Mouse (Mus musculus): ENCODE results near the gene Ago4.
A peak's percentile ranks its signal among the peaks of the same experiment; 100 is the strongest.

Gene Ago4

DNA sequence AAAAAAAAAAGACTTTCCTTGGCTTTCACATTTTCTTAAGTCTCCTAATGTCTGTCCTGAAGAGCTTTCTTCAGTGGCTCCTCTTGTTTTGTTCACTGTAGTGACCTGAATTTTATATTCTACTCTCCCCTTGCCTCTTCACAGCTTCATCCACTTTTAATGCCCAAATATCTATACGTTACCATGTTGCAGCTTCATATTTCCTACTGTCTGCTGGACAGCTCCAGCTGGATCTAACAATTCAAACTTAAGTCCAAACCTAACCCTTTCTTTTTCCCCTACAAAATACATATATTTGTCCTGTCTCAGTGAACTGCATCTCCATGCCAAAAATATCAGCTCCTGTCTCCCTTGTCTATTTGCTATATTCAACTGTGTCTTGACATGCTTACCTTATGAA lies 63.9 kb downstream of the Ago4 start:
- DNase-seq (ENCODE audit: low spot score in 2 of 2): no peak

DNA sequence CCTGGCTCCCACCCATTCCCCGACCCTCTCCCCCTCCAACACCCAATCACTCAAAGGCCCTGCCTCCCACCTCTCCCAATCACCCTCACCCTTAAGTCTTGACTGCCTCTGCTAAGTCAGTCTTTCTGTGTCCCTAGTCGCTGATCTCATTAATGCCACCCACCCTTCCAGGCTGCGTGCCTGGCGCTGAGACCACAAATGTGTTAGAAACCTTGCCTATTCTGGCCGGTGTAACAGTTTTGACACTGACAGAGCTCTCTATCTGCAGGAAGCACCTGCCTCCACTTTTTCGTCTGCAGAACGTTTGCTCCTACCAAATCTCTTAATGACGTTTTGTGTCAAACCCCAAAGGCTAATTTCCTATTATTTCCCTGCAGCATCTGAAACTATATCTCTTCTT lies 64.3 kb downstream of the Ago4 start:
- no peak for DNase-seq (ENCODE audit: low spot score in 2 of 2)

DNA sequence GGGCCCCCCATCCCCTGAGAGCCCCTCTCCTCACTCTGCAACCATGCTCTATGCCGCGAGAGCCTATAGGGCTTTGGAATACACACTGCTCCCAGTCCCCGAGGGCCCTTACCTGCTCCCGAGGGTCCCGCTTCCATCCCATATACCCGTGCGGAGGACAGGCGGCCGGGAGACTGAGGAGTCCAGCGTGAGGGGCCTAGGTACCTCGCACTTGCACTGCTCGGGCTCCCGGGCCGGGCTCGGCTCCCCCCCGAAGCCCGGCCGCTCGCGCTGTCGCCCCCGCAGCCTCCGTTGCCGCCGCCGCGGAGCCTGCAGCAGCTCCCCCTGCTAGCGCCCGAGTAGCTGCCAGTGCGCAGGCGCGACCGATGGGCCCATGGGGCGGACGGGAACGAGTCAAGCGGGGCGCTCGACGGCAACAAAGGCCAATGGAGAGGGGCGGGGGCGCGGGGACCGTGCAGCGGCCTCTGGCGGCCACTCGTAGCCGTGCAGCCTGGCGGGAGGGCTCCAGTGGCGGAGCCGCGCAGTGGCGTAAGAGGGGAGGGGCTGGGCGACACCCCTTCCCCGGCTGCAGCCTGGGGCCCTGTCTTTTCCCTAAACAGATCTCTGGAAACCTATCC lies 64.9 kb downstream of the Ago4 start, which contains the start of gene Ago1:
Gene Ago1 (minus strand): TSS at position 299 of the 617 bp plus-strand sequence.
- DNase-seq (ENCODE audit: low spot score in 2 of 2): peak; percentile 92 to 94

DNA sequence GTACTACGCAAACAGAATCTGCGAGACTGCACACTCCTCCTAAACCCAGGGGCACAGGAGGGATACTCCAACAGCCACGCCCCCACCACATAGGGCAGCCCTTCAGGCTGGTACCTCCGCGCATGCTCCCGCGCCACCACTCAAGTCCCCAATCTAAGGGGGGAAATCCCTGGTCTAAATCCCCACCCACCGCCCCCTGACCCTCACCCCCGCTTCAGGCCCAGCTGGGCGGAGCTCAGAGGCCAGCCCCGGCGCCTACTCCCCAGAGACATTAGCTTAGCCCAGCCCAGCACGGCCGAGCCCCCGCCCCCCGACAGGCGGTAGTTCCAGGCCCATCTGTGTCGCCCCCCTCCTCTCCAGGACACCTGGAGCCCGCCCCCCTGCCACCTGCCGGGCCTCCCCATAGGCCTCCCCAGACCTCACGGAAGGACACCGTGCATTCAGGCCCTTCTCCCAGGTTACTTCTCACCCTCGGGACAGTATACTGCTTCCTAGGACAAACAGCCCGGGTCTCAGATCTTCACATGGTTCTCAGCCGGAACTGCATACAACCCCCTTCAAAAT lies 65.5 kb downstream of the Ago4 start:
- DNase-seq (ENCODE audit: low spot score in 2 of 2): peak; percentile 13 to 54

DNA sequence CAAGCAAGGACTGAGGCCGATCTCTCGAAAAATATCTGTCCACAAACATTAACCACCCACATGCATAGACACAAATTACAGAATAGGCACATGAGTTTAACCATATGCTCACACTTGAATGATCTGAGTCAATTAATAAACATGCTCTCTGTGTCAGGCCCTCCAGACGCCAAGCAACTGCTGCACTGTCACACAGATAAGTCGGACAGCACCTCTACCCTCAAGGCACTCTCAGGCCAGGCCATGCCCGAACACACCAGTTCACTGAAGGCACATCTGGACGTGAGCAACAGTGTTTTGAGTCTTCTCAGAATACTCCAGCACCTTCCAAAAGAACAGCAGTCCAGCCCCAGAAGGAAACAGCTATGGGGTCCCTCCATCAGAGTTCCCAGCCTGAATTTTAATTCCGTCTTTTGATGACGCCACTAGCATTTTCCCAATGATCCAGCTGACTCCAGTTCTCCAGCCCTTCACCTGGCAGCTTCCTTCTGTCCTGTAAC lies 67.0 kb downstream of the Ago4 start:
- no peak for DNase-seq (ENCODE audit: low spot score in 2 of 2)

DNA sequence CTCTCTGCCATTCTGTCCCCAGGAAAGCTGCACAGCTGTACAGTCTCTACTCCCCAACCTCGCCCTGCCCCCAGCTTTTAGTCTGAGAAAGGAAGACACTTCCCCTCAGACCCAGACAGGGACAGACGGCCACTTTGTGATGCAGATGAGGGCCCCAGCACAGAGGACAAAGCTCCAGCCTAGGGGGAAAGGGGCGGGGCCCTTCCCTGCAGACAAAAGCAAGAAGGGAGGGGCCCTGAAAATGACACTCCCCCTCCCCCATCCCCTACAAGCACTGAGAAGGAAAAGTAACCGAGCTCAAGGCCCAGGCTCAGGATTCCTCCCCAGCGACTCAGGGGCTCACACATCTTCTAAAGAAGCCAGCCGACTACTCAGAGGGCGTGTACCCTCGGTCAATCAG lies 67.4 kb downstream of the Ago4 start:
- DNase-seq (ENCODE audit: low spot score in 2 of 2): no peak

DNA sequence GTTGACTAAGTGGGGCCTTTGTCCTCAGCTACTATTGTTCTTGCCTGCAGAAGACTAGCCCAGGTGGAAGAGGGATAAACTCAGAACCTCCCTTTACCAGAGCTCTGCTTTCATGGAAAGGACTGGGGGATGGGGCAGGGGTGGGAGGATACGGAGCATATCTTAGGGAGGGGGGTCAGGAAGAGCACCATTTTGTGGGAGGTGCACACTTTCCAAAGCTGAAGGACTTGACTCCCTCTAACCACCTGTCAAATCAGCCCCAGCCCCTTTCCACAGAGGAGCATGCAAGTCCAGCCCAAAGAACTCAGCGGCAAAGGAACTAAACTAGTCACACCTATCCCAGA lies 68.4 kb downstream of the Ago4 start:
- no peak for DNase-seq (ENCODE audit: low spot score in 2 of 2)

DNA sequence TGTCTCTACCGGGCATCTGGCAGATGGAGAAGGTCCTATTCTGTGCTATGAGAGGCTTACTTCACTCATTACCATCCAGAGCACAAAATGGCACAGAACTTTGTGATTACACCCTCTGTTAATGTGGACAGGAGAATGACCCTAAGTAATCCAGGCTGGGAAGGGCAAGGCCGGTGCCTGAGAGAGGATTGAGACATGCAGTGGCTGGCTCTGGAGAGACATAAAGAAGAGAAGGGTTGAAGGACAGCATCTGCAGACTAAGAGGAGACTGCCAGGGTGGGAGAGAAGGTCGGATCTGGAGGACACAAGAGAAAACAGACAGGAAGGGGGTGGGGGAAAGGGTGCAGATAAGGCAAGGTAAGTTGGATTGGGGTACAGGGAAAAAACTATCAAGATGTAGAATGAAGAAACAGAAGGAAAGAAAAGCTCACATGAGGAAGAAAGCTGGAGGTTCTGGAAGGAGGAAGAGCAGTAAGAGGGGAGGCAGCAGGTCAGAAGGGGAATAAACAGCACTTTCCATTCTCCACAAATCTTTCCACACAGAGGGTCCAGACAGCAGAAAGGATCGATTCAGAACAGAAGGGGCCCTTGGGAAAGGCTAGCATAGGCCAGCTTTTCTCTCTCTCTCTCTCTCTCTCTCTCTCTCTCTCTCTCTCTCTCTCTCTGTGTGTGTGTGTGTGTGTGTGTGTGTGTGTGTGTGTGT lies 68.9 kb downstream of the Ago4 start:
- no peak for DNase-seq (ENCODE audit: low spot score in 2 of 2)

DNA sequence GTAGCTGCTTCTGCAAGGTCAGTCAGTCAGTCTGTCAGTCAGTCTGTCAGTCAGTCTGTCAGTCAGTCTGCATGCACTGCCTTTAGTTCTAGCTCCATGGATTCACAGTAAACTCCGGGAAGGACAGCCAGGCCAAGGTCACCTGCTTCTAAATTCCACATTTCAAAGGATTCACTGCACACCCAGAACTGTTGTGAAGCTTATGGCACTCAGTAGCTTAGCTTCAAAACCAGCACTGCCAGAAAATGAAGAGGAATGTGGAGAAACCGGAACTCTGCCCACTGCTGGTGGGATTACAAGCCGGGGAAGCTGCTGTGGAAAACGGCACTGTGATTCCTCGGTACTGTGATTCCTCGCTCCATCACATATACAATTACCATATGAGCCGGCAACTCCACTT lies 77.8 kb downstream of the Ago4 start:
- DNase-seq (ENCODE audit: low spot score in 2 of 2): no peak

DNA sequence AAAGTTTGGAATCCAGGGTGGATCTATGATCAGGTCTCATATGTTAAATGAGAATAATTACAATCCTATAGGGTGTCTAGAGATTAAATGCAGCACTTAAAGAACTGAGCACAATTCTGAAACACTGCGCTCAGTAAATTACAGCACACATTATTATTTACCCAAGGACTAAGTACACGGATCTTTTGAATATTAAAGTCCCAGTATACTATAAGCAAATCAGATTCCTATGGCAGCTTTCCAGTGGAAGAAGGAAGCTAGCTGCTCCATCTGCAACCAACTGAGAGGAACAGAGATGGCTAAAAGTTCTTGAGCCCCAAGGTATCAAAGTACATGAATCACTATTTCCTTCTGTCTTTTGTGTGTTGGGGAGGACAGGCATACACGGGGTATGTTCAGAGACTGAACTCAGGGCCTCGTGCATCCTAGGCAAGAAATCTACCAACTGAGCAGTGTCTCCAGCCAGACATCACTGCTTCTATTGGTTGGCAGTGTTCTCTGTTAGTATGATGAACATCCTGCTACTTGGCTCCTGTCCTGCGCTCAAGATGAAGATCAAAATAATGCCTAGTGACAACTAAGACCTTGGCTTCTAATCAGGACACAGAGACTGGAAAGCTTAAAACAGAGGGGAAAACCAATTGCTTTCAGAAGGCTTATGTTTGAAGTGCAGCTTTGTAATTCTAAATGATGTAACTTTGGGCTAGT lies 78.6 kb downstream of the Ago4 start:
- DNase-seq (ENCODE audit: low spot score in 2 of 2): no peak

DNA sequence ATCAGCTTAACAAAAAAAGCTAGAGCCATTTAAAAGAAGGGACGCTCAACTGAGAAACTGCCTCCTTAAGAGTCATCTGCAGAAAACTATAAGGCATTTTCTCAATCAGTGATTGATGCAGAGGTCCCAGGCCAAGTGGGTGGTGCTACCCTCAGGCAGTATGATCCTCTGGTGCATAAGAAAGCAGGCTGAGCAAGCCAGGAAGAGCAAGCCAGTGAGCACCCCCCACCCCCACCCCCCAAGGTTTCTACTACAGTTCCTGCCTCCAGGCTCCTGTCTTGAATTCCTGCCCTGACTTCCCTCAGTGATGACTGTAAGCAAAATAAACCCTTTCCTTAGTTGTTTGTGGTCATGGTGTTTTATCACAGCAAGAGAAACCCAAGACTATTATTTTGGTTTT lies 83.0 kb downstream of the Ago4 start:
- DNase-seq (ENCODE audit: low spot score in 2 of 2): no peak

DNA sequence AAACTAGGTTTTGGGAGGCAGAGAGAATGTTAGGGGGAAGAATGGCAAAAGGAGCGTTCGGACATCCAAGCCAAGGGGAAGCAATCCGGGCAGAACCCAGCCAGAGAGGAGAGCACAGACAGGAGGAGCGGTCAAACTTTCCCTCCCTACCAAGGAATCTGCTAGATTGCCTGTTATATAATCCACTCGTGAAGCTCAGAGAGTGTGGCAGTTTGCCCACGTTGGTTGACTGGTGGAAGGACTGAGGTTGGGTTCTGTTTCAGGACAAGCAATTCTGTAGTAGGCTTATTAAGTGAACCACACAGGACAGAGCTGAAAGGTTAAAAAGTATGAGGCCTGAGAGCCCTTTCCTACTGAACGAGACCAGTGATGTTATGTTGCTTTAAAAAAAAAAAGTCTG lies 86.1 kb downstream of the Ago4 start:
- DNase-seq (ENCODE audit: low spot score in 2 of 2): no peak

DNA sequence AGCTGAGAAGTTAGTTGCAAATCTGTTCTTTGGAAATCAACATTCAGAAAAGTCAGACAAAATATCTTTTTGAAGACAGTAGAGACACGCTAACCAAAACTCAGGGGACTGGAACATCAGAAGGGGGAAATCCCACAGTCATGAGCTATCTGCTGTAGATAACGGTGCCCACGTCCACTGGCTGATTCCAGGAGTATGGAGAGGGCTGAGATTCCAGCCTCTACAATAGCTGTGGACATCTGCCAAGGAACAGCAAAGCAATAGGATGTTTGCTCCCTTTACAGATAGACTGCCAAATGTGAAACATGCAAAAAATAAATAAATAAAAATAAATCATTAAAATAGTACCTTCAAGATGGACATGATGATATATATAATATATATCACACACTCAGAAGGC lies 88.7 kb downstream of the Ago4 start:
- no peak for DNase-seq (ENCODE audit: low spot score in 2 of 2)
